Mouse (Mus musculus): ENCODE measurements at regions not wholly inside any gene's neighbourhood (a gene's known extent, or its start where the extent isn't known, plus 50 kb on each side); places are given as distances from the start of the nearest gene placed in this dataset.

- TF ChIP-seq GATA1 (IDR thresholded peaks at IDR 0.05; ENCODE audit: low read length) (no peak), TAL1 (IDR thresholded peaks at IDR 0.05; ENCODE audit: low read length) (no peak)
These were observed 107.5 kb downstream of the Ube2e3 start for GRCm38 (mm10) chr2:78975393-78975774.

Measured in erythroblast, embryonic 14.5 days (primary cell).